Mouse (Mus musculus) embryonic facial prominence, embryonic 11.5 days (tissue): ENCODE data around the gene Ackr1. TPM values are rescaled to one million over a fixed set of nuclear protein-coding genes. Genes with fewer than 3 reads are reported as not detected.

Experiments
- ATAC-seq: fragments of 200-750 bp; cut with Nextera tagmentation; replicated peaks from 2 replicates; pipeline ENCODE4 v1.8.0; 2017; ENCODE audit warnings: low read depth; ENCODE audit not compliant: insufficient number of reproducible peaks, low FRiP score, low TSS enrichment
- DNase-seq: peaks from one replicate; pipeline ENCODE4 v3.0.0-alpha.2; 2015; ENCODE audit warnings: low spot score
- H3K27ac ChIP-seq: fragments of 300-500 bp; sonication (generic); replicated peaks from 2 replicates; pipeline ENCODE4 v1.5.1; 2014; ENCODE audit warnings: mild to moderate bottlenecking, low read depth, low read length, control low read depth
- H3K27me3 ChIP-seq: fragments of 300-500 bp; sonication (generic); 2 replicates; pipeline ENCODE4 v1.6.1; 2014; ENCODE audit warnings: mild to moderate bottlenecking, low read length, moderate library complexity, mixed read lengths; ENCODE audit not compliant: control insufficient read depth, insufficient read depth
- H3K36me3 ChIP-seq: fragments of 300-500 bp; sonication (generic); replicated peaks from 2 replicates; pipeline ENCODE4 v1.6.1; 2014; ENCODE audit warnings: low read depth, mild to moderate bottlenecking, low read length, moderate library complexity, mixed read lengths; ENCODE audit not compliant: control insufficient read depth, insufficient read depth
- H3K4me1 ChIP-seq: fragments of 300-500 bp; sonication (generic); 2 replicates; pipeline ENCODE4 v1.6.1; 2014; ENCODE audit warnings: low read length, mixed read lengths; ENCODE audit not compliant: control insufficient read depth, insufficient read depth
- H3K4me2 ChIP-seq: fragments of 300-500 bp; sonication (generic); 2 replicates; pipeline ENCODE4 v1.6.1; 2014; ENCODE audit warnings: low read depth, mild to moderate bottlenecking, control low read depth, low read length, moderate library complexity
- H3K4me3 ChIP-seq: fragments of 300-500 bp; sonication (generic); 2 replicates; pipeline ENCODE4 v1.5.1; 2014; ENCODE audit warnings: low read depth, low read length, control low read depth
- H3K9ac ChIP-seq: fragments of 300-500 bp; sonication (generic); replicated peaks from 2 replicates; pipeline ENCODE4 v1.6.1; 2014; ENCODE audit warnings: mild to moderate bottlenecking, control low read depth, low read length
- H3K9me3 ChIP-seq: fragments of 300-500 bp; sonication (generic); replicated peaks from 2 replicates; pipeline ENCODE4 v1.6.1; 2016; ENCODE audit warnings: mild to moderate bottlenecking, low read length, inconsistent platforms, mixed read lengths; ENCODE audit not compliant: control insufficient read depth
- WGBS: fragments of 180-500 bp; shearing (Covaris S2); extraction: QIAGEN DNeasy Blood & Tissue Kit; methylation state at CpG from one replicate; pipeline ENCODE4 v1.1.7; 2014; 5-methylcytosine and 5-hydroxymethylcytosine counted together
- polyA plus RNA-seq: library from polyadenylated mRNA; unstranded; fragments of >200 nt; fragmentation: Nextera tagmentation; extraction: Ambion mirVana; gene quantifications from 2 replicates; pipeline ENCODE4 v1.2.1, GENCODE M21; 2014

The Ackr1 gene
- polyA plus RNA-seq, 1 experiment from 2014 or later: 2.6 TPM

DNA sequence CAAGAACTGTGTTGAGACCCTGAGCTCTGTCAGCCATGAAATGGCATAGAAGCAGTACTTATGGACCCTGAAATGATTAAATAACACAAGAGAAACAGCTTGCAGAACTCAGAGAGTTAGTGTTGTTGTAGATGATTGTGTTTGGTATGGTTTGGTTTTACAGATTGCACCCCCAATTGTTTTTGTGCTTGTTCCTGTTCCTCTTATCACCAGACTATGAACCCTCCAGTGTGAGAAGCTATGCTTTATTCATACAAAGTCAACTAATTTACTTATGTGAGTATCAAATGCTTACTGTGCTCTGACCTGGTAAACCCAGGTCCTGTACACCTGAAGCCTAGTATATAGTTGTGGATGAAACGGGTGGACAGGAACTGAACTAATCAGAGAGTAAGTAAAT lies 7.0 kb downstream of the Ackr1 start:
- no peak overlapping the region for H3K27ac ChIP-seq
- DNase-seq (no peak), ATAC-seq (no peak)
- H3K9ac ChIP-seq: no peak overlapping the region
- no peaks in the 10 kb centered on the region for H3K36me3 ChIP-seq
- H3K9me3 ChIP-seq: no peaks in the 10 kb centered on the region
- WGBS: 79% methylated on average over 1 of the region's 1 CpGs
- no peak overlapping the region for H3K4me2 ChIP-seq
- no peaks in the 10 kb centered on the region for H3K4me1 ChIP-seq
- no peaks in the 10 kb centered on the region for H3K27me3 ChIP-seq
- no peak overlapping the region for H3K4me3 ChIP-seq

DNA sequence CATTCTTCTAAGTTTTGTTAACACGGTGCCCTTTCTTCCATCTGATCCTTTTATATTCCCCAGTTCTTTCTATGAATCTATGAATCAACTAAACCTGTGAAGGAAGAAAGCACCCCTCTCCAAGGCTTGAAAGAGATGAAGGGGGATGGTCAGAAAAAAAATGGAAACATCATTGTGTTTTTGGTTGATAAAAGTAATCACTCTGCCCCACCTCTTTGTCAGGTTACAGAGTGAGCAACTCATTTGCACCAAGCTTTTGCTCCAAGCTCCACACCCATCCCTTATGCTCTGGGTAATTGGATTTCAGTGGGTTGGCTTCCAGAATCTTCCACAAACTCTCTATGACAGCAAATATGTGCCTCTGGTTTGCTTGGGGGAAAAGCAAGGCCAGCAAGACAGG lies 8.2 kb downstream of the Ackr1 start:
- DNase-seq (no peak), ATAC-seq (no peak)
- no peak overlapping the region for H3K4me2 ChIP-seq
- no peaks in the 10 kb centered on the region for H3K4me1 ChIP-seq
- H3K36me3 ChIP-seq: no peaks in the 10 kb centered on the region
- H3K9me3 ChIP-seq: no peaks in the 10 kb centered on the region
- H3K27ac ChIP-seq: no peak overlapping the region
- H3K9ac ChIP-seq: no peak overlapping the region
- no peak overlapping the region for H3K4me3 ChIP-seq
- H3K27me3 ChIP-seq: no peaks in the 10 kb centered on the region
- WGBS: 93% methylated on average over 1 of the region's 1 CpGs

DNA sequence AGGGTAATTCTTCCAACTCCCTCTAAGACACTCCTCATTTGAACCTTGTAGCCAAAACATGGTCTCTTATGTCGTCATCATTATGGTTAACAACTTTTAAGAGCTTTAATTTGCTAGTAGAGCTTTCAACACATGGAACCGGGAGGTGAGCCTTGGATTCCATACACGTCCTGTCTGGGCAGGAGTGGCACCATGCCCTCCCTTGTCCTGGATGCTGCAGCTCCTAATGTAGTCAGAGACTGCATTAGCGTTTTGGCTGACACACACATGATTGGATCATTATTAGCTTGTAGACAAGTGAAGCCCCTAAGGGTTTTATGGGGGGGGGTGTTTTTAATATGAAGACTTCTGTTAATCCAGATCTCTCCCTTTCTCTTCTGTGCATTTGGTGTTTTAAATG lies 8.6 kb downstream of the Ackr1 start:
- ATAC-seq (no peak), DNase-seq (no peak)
- Histone ChIP-seq H3K27me3 (no peaks in the 10 kb centered on the region), H3K4me1 (no peaks in the 10 kb centered on the region), H3K4me3 (no peak overlapping the region), H3K27ac (no peak overlapping the region), H3K4me2 (no peak overlapping the region), H3K9ac (no peak overlapping the region), H3K9me3 (no peaks in the 10 kb centered on the region), H3K36me3 (no peaks in the 10 kb centered on the region)
- WGBS: 66% methylated on average over 4 of the region's 4 CpGs

DNA sequence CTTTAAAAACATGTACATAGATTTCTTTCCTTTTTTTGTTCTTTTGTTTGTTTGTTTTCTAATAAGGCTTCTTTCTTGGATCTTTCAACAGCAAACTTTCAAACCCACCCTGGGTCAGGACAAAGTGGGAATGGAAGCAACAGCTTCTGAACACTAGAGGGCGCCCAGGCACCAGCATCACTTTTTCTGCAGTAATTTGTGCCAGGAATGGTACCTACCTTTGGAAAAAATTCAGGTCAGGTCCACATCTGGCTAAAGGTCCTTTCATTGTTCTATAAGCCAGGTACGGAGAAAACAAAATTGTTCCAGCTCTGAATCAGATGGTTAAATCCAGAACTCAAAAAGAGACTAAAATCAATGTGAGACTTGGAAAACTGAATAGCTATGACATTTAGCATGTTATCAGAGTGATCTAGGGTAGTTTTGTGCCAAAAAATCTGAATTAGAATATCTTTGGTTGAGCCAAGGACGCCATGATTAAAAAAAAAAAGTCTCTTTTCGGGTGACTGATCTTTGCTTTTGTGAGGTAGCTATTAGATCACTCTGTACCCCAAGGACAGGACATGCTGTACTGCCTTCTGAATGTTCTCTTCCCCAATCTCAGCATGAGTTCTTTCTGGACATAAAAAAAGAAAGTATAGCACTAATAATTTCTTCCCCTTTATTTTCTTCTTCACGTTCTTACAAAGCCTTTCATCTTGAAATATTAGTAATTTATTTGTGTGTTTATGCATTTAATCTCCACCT lies 9.5 kb downstream of the Ackr1 start:
- no peaks in the 10 kb centered on the region for H3K9me3 ChIP-seq
- no peaks in the 10 kb centered on the region for H3K4me1 ChIP-seq
- ATAC-seq (no peak), DNase-seq (peak; percentile 63)
- WGBS: 29% methylated on average over 5 of the region's 5 CpGs
- no peak overlapping the region for H3K27ac ChIP-seq
- no peak overlapping the region for H3K9ac ChIP-seq
- no peaks in the 10 kb centered on the region for H3K36me3 ChIP-seq
- H3K4me2 ChIP-seq: no peak overlapping the region
- H3K4me3 ChIP-seq: no peak overlapping the region
- H3K27me3 ChIP-seq: no peaks in the 10 kb centered on the region

DNA sequence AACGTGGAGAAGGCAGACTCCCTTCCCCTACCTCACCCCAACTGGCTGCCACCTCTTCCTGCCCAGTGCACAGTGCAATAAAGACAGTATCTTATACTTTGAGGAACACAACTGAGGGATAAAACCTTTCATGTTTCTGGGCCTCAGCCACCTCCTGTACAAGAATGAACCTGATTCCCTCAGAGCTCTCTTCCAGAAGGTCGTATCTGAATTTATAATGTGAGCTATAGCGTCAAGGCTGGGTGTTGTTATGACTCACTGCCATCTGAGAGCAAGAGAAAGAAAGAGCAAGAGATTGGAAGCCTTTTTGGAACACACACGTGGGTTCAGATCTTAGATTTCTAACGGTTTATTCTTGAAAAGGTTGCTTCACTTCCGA lies 11.3 kb downstream of the Ackr1 start:
- Histone ChIP-seq H3K4me3 (no peak overlapping the region), H3K4me1 (no peaks in the 10 kb centered on the region), H3K9ac (no peak overlapping the region), H3K9me3 (no peaks in the 10 kb centered on the region), H3K27ac (no peak overlapping the region), H3K36me3 (no peaks in the 10 kb centered on the region), H3K27me3 (no peaks in the 10 kb centered on the region), H3K4me2 (no peak overlapping the region)
- 73% methylated on average over 6 of the region's 6 CpGs for WGBS
- DNase-seq: no peak
- no peak for ATAC-seq

DNA sequence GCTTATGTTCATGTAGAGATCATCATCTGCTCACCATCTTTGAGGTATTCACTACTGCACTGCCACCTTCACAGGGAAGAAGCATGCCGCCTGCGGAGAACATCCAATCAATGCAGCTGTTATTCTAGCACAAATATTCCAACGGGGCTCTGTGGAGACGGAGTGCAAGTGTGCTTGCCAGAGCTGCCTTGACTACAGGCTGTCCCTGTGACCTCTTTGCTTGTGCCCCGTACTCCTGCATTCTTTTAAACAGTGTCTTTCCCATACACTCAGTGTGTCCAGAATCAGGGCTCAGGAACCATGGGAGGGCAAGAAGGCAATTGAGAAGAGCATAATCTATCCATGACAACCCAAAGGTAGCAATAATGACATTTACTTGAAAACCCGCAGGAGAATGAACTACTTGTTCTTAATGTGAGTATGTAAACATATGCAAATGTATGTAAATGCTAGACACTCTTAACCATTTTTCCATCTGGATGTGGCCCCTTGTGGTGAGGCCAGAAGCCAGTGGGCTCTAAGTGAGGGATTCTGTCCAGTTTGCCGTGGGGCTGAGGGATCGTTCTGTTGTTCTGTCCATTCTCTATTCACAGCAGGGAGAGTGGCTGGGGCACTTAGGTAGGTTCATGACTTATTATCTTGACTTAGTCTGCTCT lies 11.8 kb downstream of the Ackr1 start:
- ATAC-seq: no peak
- H3K27ac ChIP-seq: no peak overlapping the region

DNA sequence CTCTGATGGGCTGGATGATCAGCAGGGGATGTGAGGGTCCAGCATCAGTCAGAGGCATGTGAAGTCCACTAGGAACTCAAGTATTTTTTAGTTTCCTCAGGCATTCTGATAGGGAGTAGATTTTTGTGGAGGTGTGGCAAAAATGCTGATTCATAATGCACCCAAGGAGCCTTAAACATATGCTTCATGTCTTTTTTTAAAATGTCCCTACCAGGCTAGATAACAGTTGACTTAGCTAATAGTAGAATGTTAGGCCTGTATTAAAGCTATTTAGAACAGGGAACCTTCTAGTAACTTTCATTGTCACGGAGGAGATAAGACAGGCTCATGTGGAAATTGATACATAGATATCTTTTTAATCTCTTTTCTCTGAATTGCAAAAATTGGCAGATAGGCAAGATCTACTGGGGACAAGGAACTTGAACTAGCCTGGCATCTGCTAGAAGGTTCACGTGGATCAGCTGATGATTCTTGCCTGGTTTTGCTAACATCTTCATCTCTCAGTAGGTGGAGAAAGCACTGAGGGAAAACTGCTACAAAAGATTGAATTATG lies 15.5 kb downstream of the Ackr1 start:
- DNase-seq: no peak
- no peaks in the 10 kb centered on the region for H3K36me3 ChIP-seq
- no peak overlapping the region for H3K9ac ChIP-seq
- no peaks in the 10 kb centered on the region for H3K27me3 ChIP-seq
- no peaks in the 10 kb centered on the region for H3K9me3 ChIP-seq
- no peak overlapping the region for H3K27ac ChIP-seq
- ATAC-seq: no peak
- 90% methylated on average over 2 of the region's 2 CpGs for WGBS
- H3K4me2 ChIP-seq: no peak overlapping the region
- H3K4me1 ChIP-seq: no peaks in the 10 kb centered on the region
- H3K4me3 ChIP-seq: no peak overlapping the region

More for the DNA sequence above, 11.8 kb downstream of the Ackr1 start:
- DNase-seq: no peak
- no peaks in the 10 kb centered on the region for H3K9me3 ChIP-seq
- no peak overlapping the region for H3K4me3 ChIP-seq
- no peaks in the 10 kb centered on the region for H3K27me3 ChIP-seq
- H3K4me1 ChIP-seq: no peaks in the 10 kb centered on the region
- H3K4me2 ChIP-seq: no peak overlapping the region
- no peaks in the 10 kb centered on the region for H3K36me3 ChIP-seq
- WGBS: 72% methylated on average over 8 of the region's 8 CpGs
- no peak overlapping the region for H3K9ac ChIP-seq

DNA sequence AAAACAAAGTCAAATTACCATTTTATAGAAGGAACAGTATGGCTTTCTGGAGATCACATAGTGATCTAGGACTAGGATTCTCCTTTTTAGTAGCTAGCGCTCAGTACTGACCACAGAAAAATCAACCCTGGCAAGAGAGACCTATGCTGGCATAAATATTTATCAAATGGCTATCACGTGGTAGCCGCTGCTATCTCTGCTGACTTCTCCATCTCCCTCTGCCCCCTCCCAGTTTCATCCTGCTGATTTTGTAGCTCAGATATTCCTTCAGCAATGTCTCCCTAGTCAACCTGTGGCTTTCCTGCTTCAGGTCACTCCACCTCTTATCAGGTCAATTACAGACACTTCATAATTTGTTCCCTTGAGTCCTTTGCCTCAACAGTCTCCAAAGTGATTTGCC lies 17.8 kb downstream of the Ackr1 start:
- WGBS: 92% methylated on average over 3 of the region's 3 CpGs
- H3K27ac ChIP-seq: no peak overlapping the region
- H3K27me3 ChIP-seq: no peaks in the 10 kb centered on the region
- H3K9me3 ChIP-seq: no peaks in the 10 kb centered on the region
- H3K9ac ChIP-seq: no peak overlapping the region
- no peak for DNase-seq
- no peaks in the 10 kb centered on the region for H3K4me1 ChIP-seq
- H3K36me3 ChIP-seq: no peaks in the 10 kb centered on the region
- no peak for ATAC-seq
- no peak overlapping the region for H3K4me2 ChIP-seq
- no peak overlapping the region for H3K4me3 ChIP-seq
